Mouse (Mus musculus) bone marrow macrophage, adult 2 months (primary cell): ENCODE measurements around the gene Synj1.

ENCODE experiments used
- CTCF ChIP-seq: IDR thresholded peaks from 2 replicates; pipeline ENCODE4 v1.5.1; 2012; ENCODE audit warnings: low read depth, mild to moderate bottlenecking, low read length, moderate library complexity
- POLR2A ChIP-seq: IDR thresholded peaks from 2 replicates; pipeline ENCODE4 v1.6.1; 2012; ENCODE audit warnings: mild to moderate bottlenecking, low read depth, low read length, borderline replicate concordance

DNA sequence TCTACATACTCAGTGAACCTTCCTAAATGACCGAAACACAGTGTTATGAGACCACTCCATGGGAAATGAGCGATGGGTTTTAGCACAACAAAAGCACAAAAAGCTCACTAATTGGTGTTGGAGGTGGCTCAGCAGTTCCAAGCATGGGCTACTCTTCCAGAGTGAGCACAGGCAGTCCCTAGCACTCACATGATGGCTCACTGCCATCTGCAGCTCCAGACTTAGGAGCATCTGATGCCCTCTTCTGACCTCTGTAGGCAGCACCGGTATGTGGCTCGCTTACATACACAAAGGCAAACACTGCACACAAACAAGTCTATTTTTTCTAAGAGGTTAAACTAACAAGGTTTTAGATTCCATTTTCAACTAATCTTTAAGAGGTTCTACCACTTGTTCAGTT is 44.9 kb downstream of the Synj1 start:
- TF ChIP-seq POLR2A (no peak), CTCF (no peak)
